Mouse (Mus musculus) E14TG2a.4 (cell line): ENCODE results near the gene Gm19426.

ENCODE experiments used
- CTCF ChIP-seq: conservative IDR thresholded peaks from 2 replicates; pipeline ENCODE4 v1.5.1; 2014; ENCODE audit warnings: low read length
- NANOG ChIP-seq: IDR thresholded peaks from 2 replicates; pipeline ENCODE4 v1.6.1; 2014; ENCODE audit warnings: borderline replicate concordance, low read length, mixed read lengths
- POU5F1 ChIP-seq: IDR thresholded peaks from 2 replicates; pipeline ENCODE4 v1.6.1; 2014; ENCODE audit warnings: low read length, borderline replicate concordance

DNA sequence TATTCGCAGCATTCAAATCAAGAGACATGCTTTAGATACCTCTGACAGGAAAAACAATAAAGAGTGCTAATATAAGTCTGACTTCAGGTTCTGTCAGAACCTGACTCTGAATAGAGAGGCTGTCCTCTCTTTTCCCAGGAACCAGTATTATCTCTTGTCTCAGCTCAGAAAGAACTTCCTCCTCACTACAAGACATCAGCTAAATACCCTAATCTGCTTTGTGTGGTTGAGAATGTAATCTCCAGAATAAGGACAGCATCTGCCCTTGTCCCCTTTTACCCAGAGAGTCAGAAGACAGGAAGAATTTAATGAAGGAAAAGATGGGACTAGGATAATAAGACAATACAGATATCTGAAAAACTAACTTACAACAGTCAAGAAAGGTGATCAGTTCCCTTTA lies 40.0 kb downstream of the Gm19426 start:
- TF ChIP-seq CTCF: no peak
- TF ChIP-seq POU5F1: no peak
- no peak for TF ChIP-seq NANOG
